16 mouse cellular contexts compared by ENCODE assay signal in the genomic region with DNA sequence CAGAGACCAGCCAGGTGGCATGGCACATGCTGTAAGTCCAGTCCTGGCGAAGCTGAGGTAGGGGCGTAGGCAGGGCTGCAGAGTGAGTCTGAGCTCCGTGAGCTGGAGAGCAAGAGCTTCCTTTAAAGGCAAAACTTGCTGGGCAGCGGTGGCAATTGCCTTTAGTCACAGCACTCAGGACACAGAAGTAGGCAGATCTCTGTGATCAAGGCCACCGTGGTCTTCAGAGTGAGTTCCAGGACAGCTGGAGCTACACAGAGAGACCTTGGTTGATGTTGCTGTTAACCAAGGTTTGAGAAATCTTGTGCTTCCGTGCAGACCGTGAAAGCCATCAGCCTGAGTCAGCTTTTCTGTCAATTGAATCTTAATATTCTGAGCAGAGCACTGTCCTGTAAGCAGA. TPM values are rescaled to one million over a fixed set of nuclear protein-coding genes. Genes with fewer than 3 reads are reported as not detected.
"Had no signal": no experiment of that assay in that cellular context is flagged by ENCODE, and none has a peak within 500 bp of the region (broad histone marks: within the 10 kb centered on the region; RNA-seq: fewer than 3 reads in every experiment).

No protein-coding gene starts in this region.

- H3K4me2 ChIP-seq: limb, embryonic 12.5 days; liver, embryonic 13.5 days; lung, embryonic 15.5 days; midbrain, embryonic 13.5 days; neural tube, embryonic 15.5 days had no signal

- ATAC-seq: liver, postnatal 0 days; midbrain, embryonic 13.5 days had no signal

- H3K4me1 ChIP-seq: limb, embryonic 12.5 days; liver, embryonic 13.5 days; midbrain, embryonic 13.5 days; neural tube, embryonic 15.5 days had no signal

- H3K27me3 ChIP-seq: limb, embryonic 12.5 days; liver, embryonic 13.5 days; lung, embryonic 15.5 days; midbrain, embryonic 13.5 days; neural tube, embryonic 15.5 days had no signal

- H3K9me3 ChIP-seq: limb, embryonic 12.5 days; liver, embryonic 13.5 days; lung, embryonic 15.5 days; midbrain, embryonic 13.5 days; neural tube, embryonic 15.5 days had no signal

- H3K4me3 ChIP-seq: limb, embryonic 12.5 days; liver, embryonic 13.5 days; lung, embryonic 15.5 days; midbrain, embryonic 13.5 days; myocyte; neural tube, embryonic 15.5 days had no signal

- H3K9ac ChIP-seq: limb, embryonic 12.5 days; liver, embryonic 13.5 days; liver, postnatal 0 days; lung, embryonic 15.5 days; midbrain, embryonic 13.5 days; neural tube, embryonic 15.5 days had no signal

- H3K27ac ChIP-seq: limb, embryonic 12.5 days; liver, embryonic 13.5 days; lung, embryonic 15.5 days; macrophage; midbrain, embryonic 13.5 days; neural tube, embryonic 15.5 days had no signal

- DNase-seq: kidney, adult 18-20 months; kidney, postnatal 36 days; liver; liver, embryonic 13.5 days; liver, postnatal 0 days; lung, postnatal 14 days; right cerebral cortex, adult 18-20 months; right cerebral cortex, postnatal 25 days; thymus, postnatal 4 days had no signal

RNA-seq across cellular contexts. Expression of gene Stac3, which starts 24.2 kb away (rescaled TPM):
- total RNA-seq: megakaryocyte-erythroid progenitor cell, adult 5-6 weeks had no signal

RNA-seq across cellular contexts. Expression of gene Ndufa4l2, which starts 37.5 kb away (rescaled TPM):
- total RNA-seq: megakaryocyte-erythroid progenitor cell, adult 5-6 weeks had no signal
- polyA plus RNA-seq: macrophage had no signal

RNA-seq across cellular contexts. Expression of gene Nxph4, which starts 57.1 kb away (rescaled TPM):
- total RNA-seq: megakaryocyte-erythroid progenitor cell, adult 5-6 weeks had no signal
- polyA plus RNA-seq: liver, postnatal 0 days; macrophage had no signal
